In the genomic region with DNA sequence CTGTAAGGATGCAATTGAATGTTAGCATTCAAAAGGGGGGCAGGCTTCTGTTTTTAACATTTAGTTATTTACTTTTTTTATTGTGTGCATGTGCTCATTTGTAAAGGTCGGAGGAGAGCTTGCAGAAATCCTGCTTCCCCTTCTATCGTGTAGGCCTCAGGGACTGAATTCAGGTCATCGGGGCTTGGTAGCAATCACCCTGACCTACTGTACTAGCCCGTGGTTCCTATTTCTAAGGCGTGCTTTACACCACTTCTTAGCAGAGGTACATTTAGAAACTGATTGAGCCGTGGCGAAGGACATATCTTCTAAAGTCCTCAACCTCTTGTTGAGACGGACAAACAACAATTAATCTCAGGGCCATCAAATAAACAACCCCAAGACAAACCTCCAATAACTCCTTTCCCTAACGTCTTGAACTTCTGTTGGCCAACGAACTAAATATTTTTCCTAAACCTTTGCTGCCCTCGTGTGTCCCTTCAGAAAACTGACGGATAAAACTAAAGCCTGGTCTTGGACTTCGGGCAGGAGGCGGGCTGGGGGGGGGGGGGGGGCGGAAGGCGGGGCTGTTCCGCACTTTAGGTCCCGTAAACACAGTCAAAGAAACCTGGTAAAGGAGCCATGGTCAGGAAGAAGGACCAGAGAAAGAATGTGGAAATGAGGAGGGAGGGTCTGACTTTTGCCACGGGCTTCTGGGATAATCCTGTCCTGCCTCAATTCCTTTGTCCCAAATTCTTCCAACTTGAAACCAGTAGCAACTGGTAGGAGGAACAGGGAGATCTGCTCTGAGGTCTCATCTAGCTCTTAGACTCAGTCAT, we compare ENCODE assay signal across 8 mouse cellular contexts. TPM values are rescaled to one million over a fixed set of nuclear protein-coding genes. Genes with fewer than 3 reads are reported as not detected.
A peak's percentile ranks its signal among the peaks of the same experiment; 100 is the strongest.
DNase-seq lines count a peak whose midpoint lies in the region; ATAC-seq lines count a peak whose summit lies in the region.

No protein-coding gene starts in this region.

- peak; percentile 14 for DNase-seq in adrenal gland, postnatal 10 days
- no peak for DNase-seq in adrenal gland, adult 18-20 months (ENCODE audit: low spot score in 2 of 2)
- DNase-seq in CD4-positive helper T cell, adult 2 months (ENCODE audit: low read depth, low spot score) = peak; percentile 17
- DNase-seq in kidney, postnatal 4 days = peak; percentile 21 to 40
- no peak for DNase-seq in urinary bladder, postnatal 25 days (ENCODE audit: low spot score)
- no peak for DNase-seq in natural killer cell, adult 2 months (ENCODE audit: low spot score in 2 of 2)

- peaks cover 54% of the 10 kb centered on the region for H3K27me3 ChIP-seq in forebrain, embryonic 13.5 days
- peaks cover 19% of the 10 kb centered on the region for H3K27me3 ChIP-seq in neural tube, embryonic 14.5 days (ENCODE audit: control insufficient read depth, insufficient read depth, low read length)

- no peak overlapping the region for H3K4me3 ChIP-seq in forebrain, embryonic 13.5 days
- H3K4me3 ChIP-seq in neural tube, embryonic 14.5 days (ENCODE audit: low read depth, low read length) = no peak overlapping the region

- 15% methylated on average over 19 of the region's 19 CpGs for WGBS in forebrain, embryonic 13.5 days
- 12% methylated on average over 19 of the region's 19 CpGs for WGBS in neural tube, embryonic 14.5 days

- 0 out of 2 replicates have a peak, but pooled peaks cover 5% of the 10 kb centered on the region for H3K9me3 ChIP-seq in forebrain, embryonic 13.5 days (replicated peaks)
- H3K9me3 ChIP-seq in neural tube, embryonic 14.5 days (ENCODE audit: control insufficient read depth, low read length) = no peaks in the 10 kb centered on the region

- H3K27ac ChIP-seq in forebrain, embryonic 13.5 days = no peak overlapping the region
- no peak overlapping the region for H3K27ac ChIP-seq in neural tube, embryonic 14.5 days (ENCODE audit: low read depth, low read length)

- no peak overlapping the region for H3K9ac ChIP-seq in forebrain, embryonic 13.5 days
- H3K9ac ChIP-seq in neural tube, embryonic 14.5 days (replicated peaks; ENCODE audit: low read depth, low read length) = no peak overlapping the region

- ATAC-seq in forebrain, embryonic 13.5 days = peak; percentile 36; the same call in 1 of the 2 replicates
- ATAC-seq in neural tube, embryonic 14.5 days (ENCODE audit: low read depth) = peak; percentile 34; the same call in 1 of the 2 replicates

- H3K4me2 ChIP-seq in forebrain, embryonic 13.5 days = peak overlapping the region; percentile 32
- 0 out of 2 replicates have a peak overlapping the region, but pooled peaks have one; percentile 15 for H3K4me2 ChIP-seq in neural tube, embryonic 14.5 days (ENCODE audit: low read depth, low read length)

- peaks cover 6% of the 10 kb centered on the region; the same call in 1 of the 2 replicates for H3K4me1 ChIP-seq in forebrain, embryonic 13.5 days
- no peaks in the 10 kb centered on the region for H3K4me1 ChIP-seq in neural tube, embryonic 14.5 days (ENCODE audit: control insufficient read depth, insufficient read depth, low read length)

- no peaks in the 10 kb centered on the region for H3K36me3 ChIP-seq in forebrain, embryonic 13.5 days (ENCODE audit: poor library complexity, severe bottlenecking)
- H3K36me3 ChIP-seq in neural tube, embryonic 14.5 days (ENCODE audit: control insufficient read depth, insufficient read depth, low read length) = no peaks in the 10 kb centered on the region

RNA-seq across cellular contexts. Expression of a gene that starts 10.8 kb away (rescaled TPM):
- total RNA-seq in adrenal gland, postnatal 10 days (2021) = under 1 TPM; 0.33 to 0.36 TPM
- total RNA-seq in adrenal gland, adult 18-20 months (2021) = under 1 TPM in 1 of 2 experiments, not detected in 1; 0.45 TPM
- 0.46 and 0.73 TPM in 2 replicates for polyA plus RNA-seq in forebrain, embryonic 13.5 days (2015; fragmentation: Nextera tagmentation; extraction: Ambion mirVana)
- polyA plus RNA-seq in neural tube, embryonic 14.5 days (2014; fragmentation: Nextera tagmentation; extraction: Ambion mirVana) = 7.3 and 9.1 TPM in 2 replicates

Comparison
In these comparisons a context has a peak if more than half of its experiments do, and no peak if none do; other contexts are left out.
1. DNase-seq: peak in adrenal gland, postnatal 10 days (single experiment), CD4-positive helper T cell, adult 2 months (single experiment) and kidney, postnatal 4 days (2 of 2); none in adrenal gland, adult 18-20 months (0 of 2), urinary bladder, postnatal 25 days (single experiment) and natural killer cell, adult 2 months (0 of 2).